Mouse (Mus musculus) spleen, adult 12 weeks (tissue): ENCODE measurements around the gene 4933415A04Rik.

ENCODE experiments used
- DNase-seq: peaks from one replicate; pipeline ENCODE4 v3.0.0; 2022; ENCODE audit warnings: low spot score

The 4933415A04Rik gene

DNA sequence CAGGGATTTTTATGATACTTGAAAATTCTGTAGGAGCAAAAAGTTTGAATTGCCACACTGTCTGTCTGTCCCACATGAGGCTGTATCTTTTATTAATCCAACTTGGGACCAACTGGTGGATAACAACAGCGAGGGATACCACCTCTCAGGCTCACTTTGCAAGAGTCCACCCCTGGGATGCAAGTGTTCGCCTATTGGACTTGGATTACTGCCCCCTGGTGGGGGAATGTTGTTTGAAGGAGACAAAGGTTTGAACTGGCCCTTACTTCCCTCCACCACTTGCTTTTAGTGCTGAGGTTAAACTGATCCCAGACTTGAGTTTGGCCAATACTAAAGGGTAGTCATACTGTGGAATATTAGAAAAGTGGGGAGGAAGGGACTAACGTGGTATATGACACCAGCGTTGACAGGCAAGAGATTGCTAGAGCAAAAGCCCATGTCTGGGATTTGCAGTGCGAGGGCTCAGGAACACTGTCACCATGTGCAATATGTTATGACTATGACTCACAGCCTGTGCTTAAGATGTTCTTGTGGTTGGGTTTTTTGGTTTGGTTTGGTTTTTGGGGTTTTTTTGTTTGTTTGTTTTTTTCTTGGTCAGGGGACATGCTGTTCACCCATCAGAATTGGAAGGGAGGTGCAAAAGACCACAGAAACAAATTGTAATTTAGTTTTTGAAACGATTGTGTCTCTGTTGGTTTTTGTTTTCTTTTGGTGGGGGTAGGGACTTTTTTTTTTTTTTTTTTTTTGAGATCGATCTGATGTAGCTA is at the start of gene 4933415A04Rik:
Gene 4933415A04Rik, plus strand, starts transcription at position 717 of the 767 bp plus-strand sequence.
- DNase-seq, result peak; percentile 9

DNA sequence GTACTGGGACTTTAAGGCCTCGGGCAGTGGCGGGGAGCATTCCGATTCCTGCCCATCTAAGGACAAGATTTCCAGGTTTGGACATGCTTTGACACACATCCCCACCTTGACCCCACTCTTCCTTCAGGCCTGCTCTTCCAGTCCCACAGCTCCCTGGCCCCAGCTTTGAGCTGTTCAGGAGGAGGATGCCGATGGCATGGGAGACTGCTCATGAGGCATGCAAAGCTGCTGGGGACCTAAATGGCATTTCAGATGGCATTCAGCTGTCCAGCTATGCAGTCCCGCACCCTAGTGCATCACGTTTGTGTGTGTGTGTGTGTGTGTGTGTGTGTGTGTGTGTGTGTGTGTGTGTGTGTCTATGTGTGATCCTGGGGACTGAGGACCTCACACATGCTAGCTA is 49.8 kb upstream of the 4933415A04Rik start:
- no peak for DNase-seq

DNA sequence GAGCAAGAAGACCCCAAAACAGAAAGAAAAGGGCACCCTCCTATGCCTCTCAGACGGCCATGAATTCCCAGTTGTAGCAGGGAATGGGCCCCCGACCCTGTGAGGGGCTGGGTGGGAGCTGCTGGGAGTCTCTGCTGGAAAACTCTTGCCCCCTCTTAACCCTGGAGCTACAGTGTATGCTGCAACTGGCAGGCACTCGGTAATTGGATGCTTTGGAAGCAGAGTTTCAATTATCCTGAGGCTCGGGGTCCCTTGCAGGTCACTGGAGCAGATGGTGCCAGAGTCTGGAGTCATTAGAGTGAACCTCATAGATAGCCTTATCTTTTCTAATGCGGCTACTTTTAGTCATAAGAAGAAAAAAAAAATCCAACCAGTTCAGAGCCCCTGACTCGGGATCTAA is 47.0 kb upstream of the 4933415A04Rik start:
- DNase-seq, result no peak

DNA sequence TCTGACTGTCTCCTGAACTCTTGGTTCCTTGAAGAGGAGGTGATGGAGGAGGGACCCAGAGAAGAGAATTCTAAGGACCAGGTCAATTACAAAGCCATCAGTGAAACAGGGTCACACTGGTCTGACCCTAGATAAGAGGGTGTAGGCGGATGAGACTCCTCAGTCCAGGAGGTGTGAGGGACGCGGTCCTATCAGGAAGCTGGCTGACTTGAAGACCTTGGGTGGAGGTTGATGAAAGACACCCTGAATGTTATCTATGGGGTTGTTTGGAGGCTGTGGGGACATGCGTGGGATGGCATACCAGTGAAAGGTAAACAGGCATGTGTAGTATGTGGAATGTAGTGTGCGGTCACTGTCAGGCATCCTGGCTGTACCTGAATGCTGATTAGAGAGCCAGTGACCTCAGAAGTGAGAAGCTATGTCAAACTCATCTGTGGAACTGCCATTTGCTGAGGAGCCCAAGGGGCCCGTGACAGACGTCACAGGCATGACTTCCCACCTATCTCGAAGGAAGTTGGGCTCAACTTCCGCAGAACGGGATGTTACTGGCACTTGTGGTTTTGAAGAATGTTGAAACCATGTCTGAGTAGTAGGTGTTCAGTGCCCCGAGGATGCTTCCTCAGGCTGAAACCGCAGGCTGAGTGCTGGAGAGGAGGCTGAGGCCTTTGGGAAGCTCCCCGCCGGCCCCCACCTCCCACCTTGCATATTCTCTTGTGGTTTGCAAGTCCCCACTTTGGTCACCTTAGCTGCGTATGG is 43.0 kb upstream of the 4933415A04Rik start:
- DNase-seq, result no peak

DNA sequence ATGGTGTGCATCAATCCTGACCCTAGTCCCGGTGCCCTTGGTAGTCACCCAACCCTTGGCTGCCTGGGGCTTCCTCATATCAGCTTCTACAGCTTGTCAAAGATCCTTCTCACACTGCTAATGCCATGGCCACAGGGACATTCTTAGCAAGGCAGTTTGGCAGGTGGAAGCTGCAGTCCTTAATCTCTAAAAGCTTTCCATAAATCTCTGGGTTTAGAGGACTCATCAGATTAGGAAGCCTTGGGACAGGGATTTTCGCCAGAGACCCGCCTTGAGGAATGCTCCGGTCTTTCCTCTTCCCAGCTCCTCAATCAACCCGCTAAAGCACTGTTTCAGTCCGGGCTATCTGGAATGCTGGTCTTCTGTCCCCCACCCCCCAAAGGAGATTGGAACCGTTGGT is 42.0 kb upstream of the 4933415A04Rik start:
- DNase-seq, result no peak

DNA sequence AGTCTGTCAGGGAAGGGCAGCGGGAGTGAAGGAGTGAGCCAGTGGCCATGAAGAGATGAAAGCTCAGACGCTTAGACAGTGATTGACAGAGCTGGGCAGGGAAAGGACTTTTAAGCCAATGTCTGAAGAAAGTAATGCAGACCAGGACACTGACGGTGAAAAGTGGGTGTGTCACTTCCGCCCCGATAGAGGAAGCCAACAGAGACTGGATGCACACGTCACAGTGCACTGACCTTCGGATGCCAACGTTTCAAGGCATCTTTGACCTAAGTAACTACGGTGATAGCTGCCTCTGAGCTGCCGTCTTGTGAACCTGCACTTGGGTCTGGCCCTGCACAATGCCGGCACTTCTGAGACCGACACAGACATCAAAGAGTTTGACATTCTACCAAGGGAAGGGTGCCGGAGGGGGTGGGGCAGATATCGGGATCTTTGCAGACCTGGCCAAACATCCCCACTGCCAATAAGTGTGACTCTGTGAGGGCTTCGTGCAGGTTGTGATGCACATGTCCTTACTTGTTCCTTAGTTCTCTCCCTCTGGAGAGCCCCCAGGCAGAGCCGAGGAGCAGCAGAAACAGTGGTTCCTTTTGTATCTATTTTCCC is 40.9 kb upstream of the 4933415A04Rik start:
- DNase-seq, result no peak

DNA sequence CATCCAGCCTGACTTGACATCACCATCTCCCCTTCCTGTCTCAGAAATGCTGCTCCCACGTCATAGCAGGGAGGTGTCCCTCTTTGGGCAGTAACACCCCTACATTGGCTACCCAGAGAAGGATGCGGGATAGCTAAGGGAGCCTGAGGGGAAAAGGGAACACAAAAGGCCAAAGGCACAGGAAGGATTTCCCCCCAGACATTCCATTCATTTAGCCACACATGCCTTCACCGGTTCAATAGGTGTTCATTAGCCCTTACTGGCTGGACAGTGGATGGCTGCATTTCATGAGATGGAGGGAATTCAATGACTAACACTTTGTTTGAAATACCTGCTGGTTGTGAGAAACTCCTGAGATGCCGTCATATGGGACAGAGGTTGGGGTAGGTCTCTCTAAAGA is 40.2 kb upstream of the 4933415A04Rik start:
- DNase-seq, result no peak

DNA sequence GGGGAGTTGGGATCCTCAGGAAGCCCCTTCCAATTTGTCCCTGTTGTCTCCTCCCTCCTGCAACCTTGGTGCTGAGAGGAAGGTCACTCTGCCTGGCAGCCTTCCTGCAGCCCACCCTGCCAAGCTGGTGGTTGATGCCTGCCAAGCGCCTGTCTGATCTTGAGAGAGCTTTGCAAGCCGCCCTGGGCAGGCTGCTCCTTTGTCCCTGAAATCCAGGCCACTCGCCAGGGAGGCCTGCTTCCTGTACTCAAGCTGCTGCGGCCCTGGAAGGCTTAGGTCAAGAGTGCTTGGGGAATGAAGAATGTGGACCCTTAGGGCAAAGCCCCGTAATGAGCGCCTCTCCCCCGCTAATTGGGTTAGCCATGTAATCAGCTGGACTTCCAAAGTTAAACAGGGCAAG is 38.7 kb upstream of the 4933415A04Rik start:
- no peak for DNase-seq

DNA sequence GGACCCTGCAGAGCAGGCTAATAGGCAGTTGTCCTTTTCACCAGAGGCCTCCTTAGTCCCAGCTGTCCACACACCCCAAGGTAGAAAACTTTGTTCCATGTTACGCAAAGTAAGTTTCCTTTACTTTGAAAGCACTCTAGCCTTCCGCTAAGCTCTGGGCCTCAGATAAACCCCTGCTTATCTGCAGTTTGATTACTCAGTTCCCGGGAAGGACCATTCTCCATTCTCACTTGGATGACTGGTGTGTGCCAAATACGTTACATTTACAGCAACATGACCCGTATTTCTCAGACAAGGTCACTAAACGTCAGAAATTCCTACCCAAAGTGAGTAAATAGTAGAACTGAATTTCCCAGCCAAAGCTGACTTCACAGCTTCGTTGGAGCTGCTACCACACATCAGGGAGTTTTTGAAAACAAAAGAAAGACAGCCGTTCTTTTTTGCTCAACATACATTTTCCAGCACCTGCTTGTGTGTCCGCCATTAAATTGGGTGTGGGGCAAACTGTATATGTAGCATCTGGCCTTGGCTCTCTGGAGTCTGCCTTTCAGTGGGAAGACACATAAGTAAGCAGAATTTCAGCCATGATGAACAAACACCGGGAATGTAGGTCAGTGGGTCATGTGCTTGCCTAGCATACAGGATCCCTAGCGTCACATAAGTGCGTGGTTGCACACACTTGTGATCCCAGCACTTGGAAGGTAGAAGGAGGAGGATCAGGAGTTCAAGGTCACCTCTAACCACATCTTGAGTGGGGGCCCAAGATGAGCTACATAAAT is 38.0 kb upstream of the 4933415A04Rik start:
- DNase-seq, result no peak

DNA sequence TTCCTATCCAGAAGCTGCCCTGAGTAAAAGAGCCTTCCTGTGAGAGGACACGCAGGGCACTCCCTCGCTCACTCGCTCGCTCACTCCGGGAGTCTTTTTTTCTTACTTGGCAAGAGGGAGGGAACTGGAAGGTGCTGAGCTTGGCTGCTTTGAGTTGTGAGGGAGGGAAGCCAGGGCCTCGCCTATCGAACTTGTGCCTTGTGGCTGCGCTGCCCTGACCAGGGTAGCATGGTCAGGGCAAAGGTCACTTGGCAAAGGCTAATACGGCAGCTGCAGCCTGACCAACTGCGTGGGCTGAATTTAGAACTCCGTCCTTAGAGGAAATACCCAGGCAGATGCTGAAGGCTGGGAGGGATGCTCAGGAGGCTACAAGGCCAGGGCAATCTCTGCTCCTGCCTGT is 37.1 kb upstream of the 4933415A04Rik start:
- no peak for DNase-seq

DNA sequence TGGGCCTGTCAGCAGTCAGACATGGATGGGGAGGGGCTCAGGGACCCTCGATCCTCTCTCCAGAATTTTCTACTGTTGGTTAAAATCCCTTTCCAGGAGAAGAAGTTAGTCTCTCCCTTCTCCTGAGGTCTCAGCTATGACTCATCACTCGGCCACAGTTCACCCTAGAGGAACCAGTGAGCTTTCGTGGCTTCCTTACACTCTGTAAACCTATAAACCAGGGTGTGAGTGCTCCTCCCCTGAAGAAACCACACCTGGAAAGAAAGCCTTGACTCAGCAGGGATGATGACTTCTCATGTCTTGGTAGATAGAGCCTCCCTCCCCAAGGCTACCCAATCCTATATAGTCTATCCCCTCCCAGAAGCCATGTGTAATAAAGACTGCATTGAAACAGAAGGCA is 35.1 kb upstream of the 4933415A04Rik start:
- DNase-seq, result no peak

DNA sequence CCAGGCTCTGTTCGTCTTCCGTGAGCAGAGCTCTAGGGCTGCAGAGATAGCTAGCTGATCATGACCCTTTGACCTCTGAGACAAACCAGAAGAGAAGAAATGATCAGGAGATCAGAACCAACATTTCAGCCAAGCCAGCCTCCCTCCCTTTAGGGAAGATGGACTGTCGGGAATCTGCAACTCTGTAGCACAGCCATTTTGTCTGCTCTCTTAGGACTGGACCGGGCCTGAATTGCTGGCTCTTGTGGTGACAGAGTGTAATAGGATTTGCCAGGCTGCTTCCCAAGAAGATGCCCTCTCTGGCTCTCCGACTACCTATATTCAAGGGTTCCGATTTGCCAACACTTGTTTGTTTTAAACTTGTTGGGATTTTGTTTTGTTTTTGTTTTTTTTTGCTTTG is 34.2 kb upstream of the 4933415A04Rik start:
- DNase-seq, result no peak

DNA sequence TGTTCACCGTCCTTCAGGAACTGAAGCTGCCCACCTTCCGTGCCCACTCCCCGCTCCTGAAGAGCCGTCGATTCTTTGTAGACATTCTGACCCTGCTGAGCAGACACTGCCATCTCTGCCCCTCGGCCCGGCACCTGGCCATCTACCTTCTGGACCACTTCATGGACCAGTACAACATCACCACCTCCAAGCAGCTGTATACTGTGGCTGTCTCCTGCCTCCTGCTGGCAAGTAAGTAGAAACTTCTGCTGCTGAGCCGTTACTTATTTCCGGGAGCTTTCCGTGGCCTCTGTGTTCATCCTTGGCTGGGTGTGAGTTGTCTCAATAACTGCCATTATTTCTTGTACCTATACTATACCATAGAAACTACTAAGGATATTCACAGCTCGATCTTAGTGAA is 30.3 kb upstream of the 4933415A04Rik start:
- no peak for DNase-seq

DNA sequence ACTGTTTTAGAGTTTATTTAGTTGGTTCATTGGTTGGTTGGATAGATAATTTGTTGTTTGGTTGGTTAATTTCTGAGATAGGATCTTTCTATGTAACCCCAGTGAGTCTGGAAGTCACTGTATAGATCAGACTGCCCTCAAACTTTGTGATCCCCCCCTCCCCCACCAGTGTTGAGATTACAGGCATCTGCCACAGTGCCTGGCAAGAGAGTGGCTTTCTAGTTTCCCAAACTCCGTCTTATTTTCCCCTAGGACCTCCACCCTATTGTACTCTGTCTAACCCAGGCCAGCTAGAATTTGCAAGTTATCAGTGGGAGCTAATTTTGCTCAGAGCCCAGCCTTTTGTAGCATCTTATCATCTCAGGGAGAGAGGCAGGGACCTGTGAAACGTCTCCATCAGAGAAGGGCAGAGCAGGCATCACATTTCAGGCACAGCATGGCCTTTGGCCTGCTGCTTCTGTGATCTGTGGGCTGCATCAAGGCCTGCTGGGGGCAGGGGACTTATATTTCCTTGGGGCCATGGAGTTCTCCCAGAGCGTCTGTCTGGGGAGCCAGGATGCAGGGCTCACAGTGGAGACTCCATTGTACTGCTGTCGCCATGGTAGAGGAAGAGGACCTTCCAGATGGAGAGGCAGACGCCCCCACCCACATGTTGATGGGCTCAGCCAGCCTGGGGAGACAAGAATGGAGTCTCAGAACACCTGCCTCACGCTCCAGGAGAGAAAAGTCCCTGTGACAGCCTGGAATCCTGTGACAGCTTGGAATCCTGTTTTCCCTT is 27.1 kb upstream of the 4933415A04Rik start:
- no peak for DNase-seq

DNA sequence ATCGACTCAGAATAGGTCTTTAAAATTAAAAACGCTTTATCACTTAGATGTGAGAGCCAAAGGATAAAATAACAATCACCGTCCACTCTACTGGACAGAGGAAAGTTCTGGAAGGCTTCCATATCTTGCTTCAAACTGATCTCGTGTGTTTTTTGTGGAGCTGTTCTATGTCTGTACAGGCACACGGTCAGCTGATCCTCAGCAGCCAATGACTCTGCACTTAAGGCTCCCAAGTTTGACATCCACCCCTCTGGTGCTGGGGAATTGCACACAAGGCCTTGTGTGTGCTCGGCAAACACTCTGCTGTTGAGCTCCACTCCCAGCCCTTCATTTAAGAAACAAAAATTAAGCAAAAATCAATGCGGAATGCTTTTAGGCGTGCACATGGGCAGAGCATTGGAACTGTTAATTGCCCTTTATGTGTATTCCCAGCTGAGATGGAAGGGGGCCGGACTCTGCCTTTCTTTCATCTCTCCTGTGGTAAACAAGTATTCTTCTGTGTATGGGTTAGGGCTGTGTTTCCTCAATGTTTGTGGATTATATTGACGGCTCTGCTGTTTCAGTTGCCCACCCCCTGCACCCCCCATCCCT is 23.1 kb upstream of the 4933415A04Rik start:
- DNase-seq, result no peak

DNA sequence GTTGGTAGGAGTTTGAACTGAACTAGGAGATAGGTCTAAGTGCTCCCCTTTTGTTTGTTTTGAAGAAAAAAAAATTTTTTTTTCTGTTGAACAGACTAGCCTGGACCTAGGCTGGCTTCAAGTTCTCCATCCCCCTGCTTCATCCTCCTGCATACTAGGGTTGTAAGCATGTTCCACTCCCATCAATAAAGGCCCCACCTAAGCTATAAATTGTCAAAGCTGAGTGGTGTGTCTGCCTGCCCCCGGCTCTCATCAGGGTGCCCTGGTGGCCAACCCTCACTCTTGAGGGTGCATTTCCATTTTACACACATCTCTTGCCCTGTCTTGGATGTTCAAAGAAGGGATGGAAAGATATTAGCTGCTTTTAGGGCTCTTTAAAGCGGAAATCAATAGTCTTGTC is 21.4 kb upstream of the 4933415A04Rik start:
- DNase-seq, result no peak

DNA sequence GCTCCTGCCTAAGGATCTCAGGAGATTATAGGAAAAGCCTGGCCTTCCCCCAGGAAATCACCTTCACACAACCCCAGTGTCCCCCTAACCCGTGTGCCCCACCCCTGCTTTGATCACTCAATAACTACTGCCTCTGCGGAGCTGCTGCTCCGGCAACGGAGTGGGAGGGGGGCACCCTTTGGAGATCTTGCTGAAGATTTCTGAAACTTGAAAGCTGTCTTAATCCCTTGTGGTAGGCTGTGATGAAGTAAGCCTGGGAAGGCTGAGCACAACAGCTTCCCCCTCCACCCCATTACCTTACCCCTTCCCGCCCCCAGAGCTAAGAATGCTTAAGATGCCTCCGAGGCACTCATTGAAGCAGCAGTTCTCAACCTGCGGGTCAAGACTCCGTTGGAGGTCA is 21.0 kb upstream of the 4933415A04Rik start:
- no peak for DNase-seq

DNA sequence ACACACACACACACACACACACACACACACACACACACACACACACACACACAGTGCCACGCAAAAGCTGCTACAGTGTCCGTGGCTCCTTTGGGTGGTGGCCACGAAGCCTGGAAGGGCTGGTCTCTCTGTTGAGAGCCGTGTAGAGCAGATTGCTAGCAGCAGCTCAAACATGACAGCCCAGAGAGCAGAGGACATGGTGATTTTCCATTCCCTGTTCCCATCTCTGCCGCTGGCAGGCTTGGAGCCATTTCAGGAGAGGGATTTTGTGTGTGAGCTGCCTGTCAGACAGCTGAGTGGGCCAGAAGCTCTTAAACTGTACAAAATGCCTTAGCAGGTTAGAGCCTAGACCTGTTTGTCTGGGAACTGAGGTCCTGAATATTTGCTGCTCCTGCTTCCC is 20.1 kb upstream of the 4933415A04Rik start:
- DNase-seq, result no peak

DNA sequence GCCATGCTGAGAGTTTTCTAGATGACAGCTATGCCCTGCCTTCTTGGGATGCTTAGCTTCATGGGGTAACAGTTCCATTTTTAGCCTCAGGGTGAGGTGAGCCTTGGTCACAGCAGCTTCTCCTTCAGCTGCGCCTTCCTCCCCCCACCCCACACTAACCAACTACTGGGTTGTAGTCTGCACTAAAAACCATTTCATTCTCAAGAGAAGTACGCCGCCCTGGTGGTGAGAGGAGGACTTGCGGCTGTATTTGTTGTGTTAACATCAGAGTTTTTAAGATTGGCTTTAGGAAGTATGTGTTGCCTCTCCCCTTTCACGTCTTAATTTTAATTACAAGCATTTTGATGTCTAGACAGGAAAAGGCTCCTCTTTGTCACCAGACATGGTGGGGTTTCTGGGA is 18.6 kb upstream of the 4933415A04Rik start:
- DNase-seq, result no peak

DNA sequence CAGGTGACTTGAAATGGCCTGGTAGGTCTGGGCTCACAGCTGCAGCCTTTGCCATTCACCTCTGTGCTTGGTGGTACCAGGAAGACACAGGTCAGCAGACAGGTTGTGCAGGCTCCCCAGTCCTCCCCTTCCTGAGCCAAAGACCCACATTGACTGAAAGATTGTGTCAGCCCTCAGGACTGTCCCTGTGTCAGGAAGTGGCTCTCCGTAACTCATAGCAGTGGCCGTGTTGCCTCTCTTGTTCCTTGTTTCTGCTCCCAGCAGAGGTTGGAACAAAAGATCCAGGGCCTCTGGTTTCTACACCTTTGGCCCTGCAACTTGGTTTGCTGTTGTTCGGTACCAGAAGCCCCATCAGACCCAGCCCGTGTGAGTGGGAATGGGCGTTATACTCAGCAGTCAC is 17.7 kb upstream of the 4933415A04Rik start:
- DNase-seq, result no peak

DNA sequence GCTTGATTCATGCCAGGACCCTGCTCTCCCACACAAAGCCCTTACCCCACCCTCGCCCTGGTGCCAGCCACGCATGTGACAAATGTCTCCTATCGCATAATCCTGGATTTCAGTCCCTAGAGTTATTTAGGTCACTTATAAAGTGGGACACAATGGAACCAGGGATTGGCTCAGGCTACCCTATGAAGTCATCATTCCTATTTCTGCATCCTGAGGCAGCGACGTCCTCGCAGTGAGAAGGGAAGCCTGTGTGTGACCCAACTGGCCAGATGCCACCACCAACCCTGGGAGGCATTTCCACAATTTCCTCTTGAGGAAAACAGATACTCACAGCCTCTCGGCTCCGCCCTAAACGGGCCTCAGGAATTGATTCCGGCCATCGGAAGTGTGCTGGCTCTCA is 17.2 kb upstream of the 4933415A04Rik start:
- no peak for DNase-seq
